Mouse (Mus musculus) lung, postnatal 14 days (tissue): ENCODE data around the gene Kmt2e.
A peak's percentile ranks its signal among the peaks of the same experiment; 100 is the strongest.

ENCODE experiments used
- DNase-seq: peaks from one replicate; pipeline ENCODE4 v3.0.0; 2021

Kmt2e gene

GRCm38 (mm10) chr5:23411640-23412039, 22.6 kb upstream of the Kmt2e start:
- no peak for DNase-seq

- no peak for DNase-seq
Observed at GRCm38 (mm10) chr5:23412247-23412948, 21.8 kb upstream of the Kmt2e start.

DNA sequence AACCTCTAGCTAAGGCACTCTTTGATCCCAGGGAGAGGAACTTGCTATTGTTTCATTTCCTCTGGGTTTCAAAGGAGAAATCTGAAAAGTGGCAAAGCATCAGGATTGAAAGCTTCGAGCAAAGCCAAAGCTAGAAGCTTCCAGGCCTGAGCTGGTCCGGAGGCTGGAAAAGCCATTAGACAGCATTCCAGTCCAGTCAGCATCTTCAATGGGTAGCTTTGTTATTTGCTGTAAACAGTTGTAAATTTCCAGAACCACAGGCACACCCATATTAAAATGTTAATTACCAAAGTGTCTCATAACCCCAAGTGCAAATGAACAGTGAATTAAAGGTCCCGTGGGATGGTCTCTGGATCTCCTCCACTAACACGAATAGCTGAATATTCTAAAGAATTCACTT, 21.2 kb upstream of the Kmt2e start:
- no peak for DNase-seq

DNA sequence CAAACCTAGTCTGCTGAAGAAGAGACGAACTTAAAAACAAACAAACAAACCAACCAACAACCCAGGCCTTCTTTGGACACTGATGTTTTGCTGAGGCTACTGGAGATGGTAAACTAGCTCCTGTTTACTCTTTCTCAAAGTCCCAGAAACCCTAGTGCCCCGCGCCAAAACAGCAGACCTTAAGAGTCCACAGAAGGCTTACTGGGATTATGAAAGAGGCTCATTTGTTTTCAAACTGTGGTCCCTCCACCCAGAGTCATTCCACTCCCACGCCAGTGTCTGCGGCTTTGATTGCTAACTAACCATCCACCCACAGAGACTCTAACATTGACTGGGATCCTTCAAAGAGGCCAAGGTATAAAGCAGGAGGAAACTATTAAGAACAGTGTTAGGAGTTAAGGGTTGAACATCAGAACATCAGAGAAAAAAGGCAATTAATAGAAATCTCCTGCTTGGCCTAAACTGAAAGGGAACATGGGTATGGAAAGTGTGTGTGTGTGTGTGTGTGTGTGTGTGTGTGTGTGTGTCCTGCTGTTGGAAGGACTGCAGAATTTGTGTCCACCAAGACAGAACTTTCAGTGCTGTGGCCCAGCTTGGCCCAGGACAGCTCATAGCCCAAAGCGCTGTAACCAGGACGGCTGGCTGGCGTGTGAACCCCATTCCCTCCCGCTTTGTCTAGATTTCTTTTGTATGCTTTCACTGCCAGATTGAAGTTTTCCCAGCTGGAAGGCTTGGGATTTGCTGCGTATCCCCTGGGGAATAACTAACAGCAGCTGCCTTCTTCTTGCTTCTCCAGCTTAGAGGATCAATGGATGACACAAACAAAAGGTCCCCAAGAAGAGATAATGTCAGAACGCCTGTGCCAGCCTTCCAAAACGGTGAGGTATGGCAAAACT, 20.4 kb upstream of the Kmt2e start:
- DNase-seq = peak; percentile 41

DNA sequence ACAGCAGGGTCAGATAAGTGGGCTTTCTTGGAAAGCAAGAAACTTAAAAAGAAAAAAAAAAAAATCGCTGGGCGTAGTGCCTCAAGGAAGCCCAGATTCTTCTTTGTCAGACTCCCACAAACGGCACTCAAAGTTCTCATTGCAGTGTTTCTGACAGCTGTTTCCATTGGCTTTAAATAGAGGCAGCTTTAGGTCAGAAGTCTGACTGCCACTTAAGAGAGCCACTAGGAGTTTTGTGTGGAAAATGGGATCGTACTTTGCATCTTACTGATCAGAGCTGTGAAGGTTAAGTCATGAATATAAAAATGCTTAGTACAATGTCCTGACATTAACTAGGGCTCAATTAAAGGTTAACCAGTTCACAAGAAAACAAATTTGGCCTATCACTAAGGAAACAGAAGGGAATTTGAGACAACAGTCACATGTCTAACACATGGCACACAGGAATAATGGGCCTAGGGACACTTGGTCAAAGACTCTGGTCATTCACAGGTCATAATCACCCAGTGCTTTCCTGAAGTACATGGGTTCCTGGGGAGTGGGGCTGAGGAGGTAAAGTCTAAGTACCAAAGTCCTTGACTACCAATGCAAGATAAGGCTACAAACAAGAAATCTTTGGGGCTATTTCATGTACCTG, 19.6 kb upstream of the Kmt2e start:
- DNase-seq = no peak

DNA sequence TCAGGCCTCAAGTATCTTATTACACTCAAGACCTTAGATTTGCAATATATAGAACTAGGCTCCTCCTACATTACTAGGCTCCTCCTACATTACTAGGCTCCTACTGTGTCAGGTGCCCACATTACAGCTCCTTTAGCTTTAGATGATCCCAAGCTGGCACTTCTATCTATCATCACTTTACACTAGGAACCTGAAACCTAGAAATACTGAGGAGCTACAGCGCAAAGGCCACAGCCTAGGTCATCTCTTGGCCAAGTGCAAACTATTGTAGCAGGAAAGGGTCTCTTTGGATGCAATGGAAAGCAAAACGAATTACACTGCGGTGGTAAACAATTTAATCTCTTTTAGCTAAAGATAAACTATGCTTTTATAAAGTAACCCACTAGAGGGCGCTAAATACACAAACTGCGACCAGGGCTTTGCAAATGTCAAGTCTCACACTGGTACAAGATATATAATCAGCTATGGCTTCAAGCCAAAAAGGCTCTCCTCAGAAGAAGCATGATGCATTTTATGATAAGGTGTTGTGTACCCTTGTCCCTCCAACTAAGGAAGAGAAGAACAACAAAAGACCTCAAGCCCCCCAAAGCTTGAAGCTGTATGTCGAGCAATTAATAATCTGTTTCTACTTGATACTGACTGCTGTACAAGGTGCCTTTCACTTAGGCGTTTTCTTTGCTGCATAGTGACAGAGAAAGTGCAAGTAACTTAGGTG, 18.5 kb upstream of the Kmt2e start:
- DNase-seq = peak; percentile 28

DNA sequence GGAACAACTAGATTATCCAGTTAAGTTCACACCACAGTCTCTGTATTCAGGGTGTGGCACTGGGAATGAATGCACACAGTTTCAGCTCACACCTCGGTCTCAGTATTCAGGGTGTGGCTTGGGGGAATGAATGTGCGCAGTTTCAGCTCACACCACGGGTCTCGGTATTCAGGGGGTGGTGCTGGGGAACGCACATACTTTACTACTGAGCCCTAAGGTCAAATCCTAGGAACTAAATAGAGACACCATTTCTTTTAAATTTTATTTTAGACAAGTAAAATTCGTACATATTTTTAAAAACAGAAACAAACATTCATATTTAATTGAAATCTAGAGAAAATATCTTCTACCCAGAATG, 18.0 kb upstream of the Kmt2e start:
- no peak for DNase-seq

DNA sequence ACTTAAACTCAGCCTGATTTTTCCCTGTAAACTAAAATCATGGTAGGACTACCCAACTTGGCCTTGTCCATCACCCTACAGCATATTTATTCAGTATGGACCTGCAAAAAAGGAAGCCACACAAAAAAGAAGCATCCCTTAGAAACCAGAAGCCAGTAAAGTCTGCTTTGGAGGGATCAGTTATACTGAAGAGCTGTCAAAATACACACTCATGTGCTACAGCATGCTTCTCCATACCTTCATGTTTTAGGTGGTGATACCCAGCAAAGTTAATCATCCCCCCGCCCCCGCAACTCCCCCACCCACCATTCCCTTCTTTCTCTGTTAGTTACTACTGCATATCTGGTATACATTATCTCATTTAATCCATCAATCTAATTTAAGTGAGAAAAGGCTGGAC, 16.5 kb upstream of the Kmt2e start:
- no peak for DNase-seq

DNA sequence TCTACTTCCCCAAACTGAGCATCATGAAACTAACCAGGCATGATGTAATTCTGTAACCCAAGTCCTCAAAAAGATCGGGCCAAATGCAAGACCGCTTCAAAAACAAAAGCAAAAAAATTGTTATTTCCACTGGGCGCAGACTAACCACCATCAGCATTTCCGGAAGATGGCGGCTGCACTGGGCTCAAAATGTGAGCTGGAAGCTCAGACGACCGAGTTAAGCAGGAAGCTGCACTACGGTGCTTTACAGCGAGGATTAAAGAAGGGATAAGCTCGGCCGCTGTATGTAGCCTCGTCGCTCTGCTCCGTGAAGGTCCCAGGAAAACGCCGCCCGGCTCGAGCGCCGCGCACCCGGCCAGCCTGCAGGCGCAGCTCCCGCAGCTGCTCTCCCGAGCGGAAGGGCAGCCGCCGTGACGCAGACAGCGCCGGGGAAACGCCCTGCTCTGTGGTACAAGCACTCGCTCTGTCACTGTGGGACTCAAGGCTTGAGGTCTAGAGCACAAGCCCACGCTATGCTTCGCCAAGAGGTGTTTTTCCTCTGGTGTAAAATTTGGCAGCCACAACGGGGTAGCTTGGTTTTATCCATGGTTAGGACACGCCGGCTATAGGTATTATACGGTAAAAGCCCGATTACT, 16.0 kb upstream of the Kmt2e start:
- peak; percentile 88 for DNase-seq

DNA sequence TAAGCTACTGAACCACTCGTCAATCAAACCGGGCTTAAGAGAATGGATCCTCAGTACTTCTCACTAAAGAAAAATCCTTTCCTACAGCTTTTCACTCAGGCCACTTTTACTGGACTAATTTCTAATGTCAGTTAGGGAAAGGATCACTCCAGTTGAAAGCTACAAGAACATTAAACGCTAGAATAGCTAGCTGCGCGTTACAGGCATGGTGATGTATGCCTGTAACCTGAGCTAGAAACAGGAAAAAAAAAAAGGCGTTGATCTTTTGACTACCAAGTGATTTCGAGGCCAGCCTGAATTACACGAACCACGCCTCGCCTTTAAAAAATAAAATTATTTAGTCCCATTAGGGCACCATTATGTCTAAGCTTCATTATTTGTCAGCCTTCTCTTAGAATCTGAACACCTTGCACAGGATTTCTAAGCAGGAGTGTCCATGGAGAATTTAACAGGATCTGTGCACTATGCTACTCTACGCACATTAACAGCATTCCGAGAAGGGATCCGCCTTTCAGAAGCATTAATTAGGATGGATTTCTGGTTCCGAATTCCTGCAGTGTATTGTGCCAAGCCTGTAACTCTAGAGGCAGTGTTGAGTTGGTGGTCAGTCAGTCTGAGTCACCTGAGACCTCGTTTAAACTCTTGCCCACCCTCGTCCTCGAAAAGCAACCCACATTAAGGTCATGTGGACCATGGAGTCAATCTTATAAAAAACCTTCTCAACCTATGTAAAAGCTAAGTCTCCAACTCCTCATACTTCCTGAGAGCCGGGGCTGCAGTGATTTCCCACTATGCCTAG, 15.2 kb upstream of the Kmt2e start:
- DNase-seq = peak; percentile 17

DNA sequence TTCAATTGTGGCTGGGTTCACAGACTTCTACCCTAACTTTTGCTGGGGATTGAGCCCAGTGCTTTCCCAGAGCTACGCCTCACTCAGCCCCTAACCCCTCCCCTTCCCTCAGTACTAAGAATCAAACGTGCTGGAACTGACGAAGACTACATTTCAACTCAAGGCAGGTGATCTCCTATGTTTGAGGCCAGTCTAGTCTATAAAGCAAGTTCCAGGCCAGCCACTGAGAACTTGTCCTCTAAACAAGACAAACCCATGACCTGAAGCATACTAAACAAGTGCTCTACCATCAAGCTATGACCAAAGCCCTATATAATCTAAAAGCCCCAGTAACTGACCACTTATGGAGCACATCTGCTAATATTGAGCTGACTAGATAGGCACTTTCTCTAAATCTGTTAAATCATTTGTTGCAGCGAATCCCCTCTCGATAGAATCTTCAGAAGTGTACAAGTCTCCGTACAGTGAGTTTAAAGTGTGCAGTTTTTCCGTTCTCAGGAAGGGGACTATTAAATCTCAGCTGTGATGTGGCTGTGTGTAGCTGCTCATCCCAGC, 14.5 kb upstream of the Kmt2e start:
- DNase-seq = no peak

- DNase-seq = no peak
Observed at GRCm38 (mm10) chr5:23420410-23420809, 13.8 kb upstream of the Kmt2e start.

GRCm38 (mm10) chr5:23421440-23421839, 12.8 kb upstream of the Kmt2e start:
- DNase-seq = no peak

- DNase-seq = no peak
Observed at GRCm38 (mm10) chr5:23423036-23423435, 11.2 kb upstream of the Kmt2e start.

- no peak for DNase-seq
Observed at GRCm38 (mm10) chr5:23427501-23427900, 6.7 kb upstream of the Kmt2e start.

DNA sequence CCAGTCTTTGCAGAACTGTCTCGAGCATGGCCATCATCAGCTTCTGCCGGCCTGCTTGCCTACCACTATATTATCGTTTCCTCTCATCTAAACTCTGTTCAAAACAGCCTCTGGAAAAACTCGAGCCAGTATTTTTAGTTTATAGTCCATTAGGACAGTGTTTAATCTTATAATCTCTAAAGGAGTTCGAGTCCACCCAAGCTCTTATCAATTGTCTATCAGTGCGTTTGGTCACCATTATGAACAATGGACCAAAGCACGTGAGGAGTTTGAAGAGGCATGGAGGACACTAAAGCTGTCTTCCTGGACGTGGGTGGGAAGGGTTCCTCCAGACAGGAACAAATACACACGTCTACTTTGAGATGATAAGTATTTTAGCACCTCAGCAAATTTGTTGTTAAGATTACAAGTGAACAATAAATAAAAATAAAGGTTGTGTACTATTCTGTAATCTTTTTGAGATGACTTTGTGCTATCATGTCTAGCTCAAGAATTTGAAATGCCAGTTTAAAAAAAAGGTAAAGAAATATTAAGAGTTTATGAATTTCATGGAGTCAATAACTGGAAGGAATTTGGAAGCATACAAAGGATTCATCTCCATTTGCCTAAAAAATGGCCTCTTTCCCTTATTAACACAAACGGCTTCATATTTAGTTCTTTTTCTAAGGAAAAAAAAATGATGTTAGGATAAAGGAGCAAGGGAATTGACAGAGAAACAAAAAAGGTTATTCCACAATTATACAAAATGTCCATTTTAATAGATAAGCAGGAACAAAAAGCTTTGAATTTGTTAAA, 3.0 kb upstream of the Kmt2e start:
- DNase-seq = no peak

DNA sequence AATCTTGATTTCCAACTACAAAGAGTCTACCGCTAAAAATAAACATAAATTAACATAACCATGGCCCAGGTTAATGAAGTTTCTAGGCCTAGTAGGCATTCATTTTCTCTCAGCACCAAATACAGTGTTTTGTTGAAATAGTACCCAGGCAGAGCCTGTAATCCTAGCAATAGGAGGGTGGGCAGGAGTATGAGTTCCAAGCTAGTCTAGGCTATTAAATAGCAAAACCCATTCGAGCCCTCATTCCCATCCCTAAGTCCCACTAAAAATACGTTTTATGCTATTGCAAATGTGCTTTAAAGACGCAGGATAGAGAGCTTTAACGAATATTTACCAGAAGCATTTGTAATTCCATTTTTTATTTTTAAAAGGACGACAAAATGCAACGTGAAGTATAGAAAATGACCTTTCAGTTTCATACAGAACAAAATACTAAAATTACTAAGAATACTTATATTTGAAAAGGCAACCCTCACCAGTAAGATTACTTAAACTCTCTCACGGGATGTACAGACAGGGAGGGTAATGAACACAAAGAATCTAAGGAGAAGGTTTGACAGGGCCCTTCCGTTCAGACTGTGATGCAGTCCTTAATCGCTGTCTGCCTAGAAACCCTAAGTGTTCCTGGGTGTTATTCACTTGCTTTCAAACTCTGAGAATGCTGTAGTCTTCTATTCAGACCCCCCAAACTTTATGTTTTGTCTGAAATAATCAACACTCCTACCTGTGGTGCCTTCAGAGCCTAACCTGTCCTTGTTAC, 2.1 kb upstream of the Kmt2e start:
- no peak for DNase-seq

DNA sequence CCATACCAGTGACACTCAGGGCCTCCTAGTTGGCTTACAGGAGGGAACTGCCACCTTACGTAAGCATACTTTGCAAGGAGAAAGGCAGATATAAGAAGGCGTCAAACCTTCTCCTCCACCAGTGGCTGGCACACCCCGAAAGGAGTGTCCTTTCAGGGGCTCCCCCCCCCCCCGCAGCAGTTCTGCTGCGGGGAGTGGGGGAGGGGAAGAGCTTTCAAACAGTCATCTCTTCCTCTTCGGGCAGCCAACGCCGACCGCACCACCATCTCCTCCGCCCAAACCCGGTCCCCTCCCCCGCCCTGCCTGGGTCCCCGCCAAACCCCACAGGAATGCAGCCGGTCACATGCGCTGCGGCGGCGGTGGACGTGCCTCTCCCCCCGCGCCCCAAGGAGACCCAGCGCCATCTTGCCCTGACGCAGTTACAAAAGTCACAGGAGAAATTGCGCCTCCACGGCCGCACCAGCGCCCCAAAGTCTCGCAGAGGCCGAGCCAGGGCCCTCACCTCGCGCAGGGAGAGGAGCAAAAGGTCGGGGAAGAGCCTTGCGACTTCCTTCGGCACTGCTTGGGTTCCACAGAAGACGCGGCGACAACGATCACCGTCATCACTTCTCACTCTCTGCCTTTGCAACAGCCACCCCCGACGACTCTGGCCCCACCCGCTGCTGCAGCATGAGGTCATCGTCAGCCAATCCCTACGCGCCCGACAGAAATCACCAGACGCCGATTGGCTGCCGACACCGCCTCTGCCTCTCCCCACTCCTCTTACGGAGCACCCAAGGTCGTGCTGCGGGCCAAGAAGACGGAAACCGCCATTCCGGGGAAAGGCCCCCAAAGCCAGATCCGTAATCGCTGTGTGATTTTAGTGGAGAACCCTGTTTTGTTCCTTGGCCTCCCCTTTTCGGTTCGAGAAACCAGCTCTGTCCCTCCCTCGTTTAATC, 1.3 kb upstream of the Kmt2e start:
- peak; percentile 99 for DNase-seq
